Mouse (Mus musculus) kidney, postnatal 4 days (tissue): Measurements from ENCODE around the gene Bbx.
A peak's percentile ranks its signal among the peaks of the same experiment; 100 is the strongest.

ENCODE experiments used
- DNase-seq, 2 experiments: peaks; one replicate each; pipeline ENCODE4 v3.0.0; 2021; ENCODE audit warnings: mixed read lengths in 2 of 2

Gene Bbx

GRCm38 (mm10) chr16:50398564-50398963 is 33.6 kb downstream of the Bbx start:
- DNase-seq: peak; percentile 8 to 17

GRCm38 (mm10) chr16:50395928-50396612 is 36.1 kb downstream of the Bbx start:
- DNase-seq: no peak

GRCm38 (mm10) chr16:50388499-50388898 is 43.7 kb downstream of the Bbx start:
- no peak for DNase-seq

- DNase-seq: peak in 1 of 2 experiments; percentile 5
Measured at GRCm38 (mm10) chr16:50383541-50383940, 48.6 kb downstream of the Bbx start.

- peak; percentile 4 to 5 for DNase-seq
Measured at GRCm38 (mm10) chr16:50381351-50381746, 50.8 kb downstream of the Bbx start.

- peak; percentile 83 to 85 for DNase-seq
Measured at GRCm38 (mm10) chr16:50380682-50381350, 51.4 kb downstream of the Bbx start.

GRCm38 (mm10) chr16:50380232-50380631 is 52.0 kb downstream of the Bbx start:
- DNase-seq: no peak

- peak; percentile 15 to 37 for DNase-seq
Measured at GRCm38 (mm10) chr16:50374611-50375010, 57.6 kb downstream of the Bbx start.

- no peak for DNase-seq
Measured at GRCm38 (mm10) chr16:50373685-50374084, 58.5 kb downstream of the Bbx start.

- no peak for DNase-seq
Measured at GRCm38 (mm10) chr16:50372543-50372942, 59.6 kb downstream of the Bbx start.

- no peak for DNase-seq
Measured at GRCm38 (mm10) chr16:50371460-50371859, 60.7 kb downstream of the Bbx start.

GRCm38 (mm10) chr16:50370423-50370822 is 61.8 kb downstream of the Bbx start:
- no peak for DNase-seq

- DNase-seq: peak in 1 of 2 experiments; percentile 3
Measured at GRCm38 (mm10) chr16:50366556-50366955, 65.6 kb downstream of the Bbx start.

GRCm38 (mm10) chr16:50364189-50365059 is 67.8 kb downstream of the Bbx start:
- DNase-seq: peak; percentile 74 to 86

GRCm38 (mm10) chr16:50363443-50364188 is 68.6 kb downstream of the Bbx start:
- DNase-seq: peak; percentile 13 to 48

- DNase-seq: no peak
Measured at GRCm38 (mm10) chr16:50360631-50361030, 71.6 kb downstream of the Bbx start.

GRCm38 (mm10) chr16:50329684-50330083 is 102.5 kb downstream of the Bbx start:
- DNase-seq: no peak

GRCm38 (mm10) chr16:50324746-50325145 is 107.4 kb downstream of the Bbx start:
- no peak for DNase-seq

GRCm38 (mm10) chr16:50324292-50324691 is 107.9 kb downstream of the Bbx start:
- DNase-seq: no peak

- DNase-seq: no peak
Measured at GRCm38 (mm10) chr16:50321368-50321767, 110.8 kb downstream of the Bbx start.

GRCm38 (mm10) chr16:50318255-50318654 is 113.9 kb downstream of the Bbx start:
- DNase-seq: no peak

- DNase-seq: no peak
Measured at GRCm38 (mm10) chr16:50315349-50315969, 116.7 kb downstream of the Bbx start.
